ENCODE assay signal across 14 mouse cellular contexts in the genomic region with DNA sequence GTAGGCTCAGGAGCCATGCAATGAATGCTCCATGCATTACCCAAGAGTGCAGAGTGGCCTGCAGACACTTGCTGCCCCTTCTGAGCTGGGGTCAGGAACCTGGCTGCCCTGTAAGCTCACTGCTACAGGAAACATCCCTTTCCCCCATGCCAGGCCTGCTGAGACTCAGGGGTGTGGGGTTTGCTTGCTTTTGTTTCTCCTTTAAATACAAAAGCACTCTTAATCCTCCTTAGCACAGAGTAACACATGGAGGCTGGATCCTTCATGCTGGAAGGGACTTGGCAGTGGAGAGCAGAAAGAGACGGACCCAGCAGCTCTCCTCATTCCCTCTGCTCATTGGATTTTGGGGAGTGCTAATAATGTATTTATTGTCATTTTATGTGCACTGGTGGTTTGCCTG.
A peak's percentile ranks its signal among the peaks of the same experiment; 100 is the strongest.
DNase-seq lines count a peak whose midpoint lies in the region; ATAC-seq and TF ChIP-seq lines count a peak whose summit lies in the region.
"Had no signal": no experiment of that assay in that cellular context is flagged by ENCODE, and none has a peak within 500 bp of the region (broad histone marks: within the 10 kb centered on the region; RNA-seq: fewer than 3 reads in every experiment).

No protein-coding gene starts in this region.

- peak; percentile 41; the same call in 1 of the 2 replicates for ATAC-seq in forebrain, embryonic 14.5 days
- no peak; the same call in 1 of the 2 replicates for ATAC-seq in midbrain, embryonic 15.5 days (replicated peaks)
- no peak for ATAC-seq in CD4-positive, CD25-positive, alpha-beta regulatory T cell, adult 4 months

- 5% methylated on average over 1 of the region's 1 CpGs for WGBS in forebrain, embryonic 14.5 days
- 22% methylated on average over 1 of the region's 1 CpGs for WGBS in midbrain, embryonic 15.5 days

- no peak overlapping the region for H3K9ac ChIP-seq in forebrain, embryonic 14.5 days (ENCODE audit: low read length)
- no peak overlapping the region for H3K9ac ChIP-seq in midbrain, embryonic 15.5 days
- H3K9ac ChIP-seq: liver, embryonic 15.5 days had no signal

- H3K9me3 ChIP-seq in forebrain, embryonic 14.5 days (replicated peaks; ENCODE audit: control insufficient read depth, low read length), result no peaks in the 10 kb centered on the region
- no peaks in the 10 kb centered on the region for H3K9me3 ChIP-seq in midbrain, embryonic 15.5 days
- H3K9me3 ChIP-seq: liver, embryonic 15.5 days had no signal

- H3K27me3 ChIP-seq in forebrain, embryonic 14.5 days (replicated peaks; ENCODE audit: control insufficient read depth, insufficient read depth, low read length), result no peaks in the 10 kb centered on the region
- no peaks in the 10 kb centered on the region for H3K27me3 ChIP-seq in midbrain, embryonic 15.5 days (replicated peaks)

- TF ChIP-seq CTCF in gastrocnemius, adult 2 months (IDR thresholded peaks at IDR 0.05), result no peak

- peak; percentile 6 for DNase-seq in gastrocnemius, adult 2 months
- DNase-seq in gastrocnemius, postnatal 25 days, result no peak
- peak; percentile 17 for DNase-seq in brain, adult 2 months (ENCODE audit: low read depth, low spot score)
- DNase-seq in forebrain, embryonic 14.5 days (ENCODE audit: low spot score), result peak; percentile 70
- no peak for DNase-seq in cerebellum, adult 8-10 months
- no peak for DNase-seq in c-Kit-positive CD71-positive TER-119-positive erythroid progenitor cells, embryonic 14.5 days (ENCODE audit: low spot score)
- DNase-seq: cerebellum, adult 9-10 months; heart, postnatal 36 days; kidney, adult 8-10 months; layer of hippocampus, adult 9-11 months; lung, postnatal 4 days had no signal

- H3K27ac ChIP-seq in gastrocnemius, adult 2 months, result no peak overlapping the region
- peak overlapping the region; percentile 40 for H3K27ac ChIP-seq in forebrain, embryonic 14.5 days (ENCODE audit: low read depth, low read length)
- H3K27ac ChIP-seq in midbrain, embryonic 15.5 days, result peak overlapping the region; percentile 66
- H3K27ac ChIP-seq: liver, embryonic 15.5 days had no signal

- no peak overlapping the region for H3K4me2 ChIP-seq in forebrain, embryonic 14.5 days (ENCODE audit: low read length)
- H3K4me2 ChIP-seq in midbrain, embryonic 15.5 days, result 0 out of 2 replicates have a peak overlapping the region, but pooled peaks have one; percentile 14
- H3K4me2 ChIP-seq: liver, embryonic 15.5 days had no signal

- H3K4me3 ChIP-seq in gastrocnemius, adult 2 months, result no peak overlapping the region
- no peak overlapping the region for H3K4me3 ChIP-seq in forebrain, embryonic 14.5 days (ENCODE audit: low read depth, low read length)
- H3K4me3 ChIP-seq in midbrain, embryonic 15.5 days, result no peak overlapping the region
- H3K4me3 ChIP-seq: liver, embryonic 15.5 days had no signal

- H3K4me1 ChIP-seq in forebrain, embryonic 14.5 days (ENCODE audit: control insufficient read depth, insufficient read depth, low read length), result peaks cover 16% of the 10 kb centered on the region
- H3K4me1 ChIP-seq in midbrain, embryonic 15.5 days, result peaks cover 42% of the 10 kb centered on the region
- H3K4me1 ChIP-seq: liver, embryonic 15.5 days had no signal

- H3K36me3 ChIP-seq in forebrain, embryonic 14.5 days (ENCODE audit: control insufficient read depth, insufficient read depth, low read length), result peaks cover 3% of the 10 kb centered on the region; the same call in 1 of the 2 replicates
- no peaks in the 10 kb centered on the region for H3K36me3 ChIP-seq in midbrain, embryonic 15.5 days (replicated peaks)
- H3K36me3 ChIP-seq: liver, embryonic 15.5 days had no signal

- intact Hi-C loops in gastrocnemius, adult 2 months (cut with DNase I), result no loop called here

Comparison
In these comparisons a context has a peak if more than half of its experiments do, and no peak if none do; other contexts are left out.
1. DNase-seq: peak in gastrocnemius, adult 2 months (single experiment), brain, adult 2 months (single experiment) and forebrain, embryonic 14.5 days (single experiment); none in gastrocnemius, postnatal 25 days (single experiment), cerebellum, adult 8-10 months (single experiment) and c-Kit-positive CD71-positive TER-119-positive erythroid progenitor cells, embryonic 14.5 days (single experiment).